Mouse (Mus musculus): Measurements from ENCODE around the gene Adam19.

GRCm38 (mm10) chr11:46169908-46170307, 114.1 kb downstream of the Adam19 start:
- TF ChIP-seq USF1 (IDR thresholded peaks at IDR 0.05; ENCODE audit: low read depth): no peak
- TF ChIP-seq CTCF (IDR thresholded peaks at IDR 0.05; ENCODE audit: control insufficient read depth, insufficient read depth, insufficient read length): no peak
- no peak for TF ChIP-seq FOSL1 (IDR thresholded peaks at IDR 0.05; ENCODE audit: insufficient read depth, low read length, poor library complexity, severe bottlenecking)
- no peak for TF ChIP-seq MYOD1 (IDR thresholded peaks at IDR 0.05; ENCODE audit: control insufficient read depth, insufficient read length, low read depth)
- no peak for TF ChIP-seq MYOG (IDR thresholded peaks at IDR 0.05; ENCODE audit: control insufficient read depth, extremely low read depth, insufficient read length)
- TF ChIP-seq MAX (IDR thresholded peaks at IDR 0.05): no peak

All from C2C12 (cell line).